Mouse (Mus musculus) central nervous system, embryonic 14 days (tissue): ENCODE results near the gene Arl4d. TPM values are rescaled to one million over a fixed set of nuclear protein-coding genes. Genes with fewer than 3 reads are reported as not detected.

Experiments used
- polyA plus RNA-seq: library from polyadenylated mRNA; depleted of rRNA; stranded (reverse); fragments of >200 nt; gene quantifications from 2 replicates; pipeline ENCODE4 v1.2.3, GENCODE M21; 2012; rRNA removed

Gene Arl4d
- 20.9 and 41.3 TPM in 2 replicates for polyA plus RNA-seq

GRCm38 (mm10) chr11:101664825-101665635 lies at the start of gene Arl4d:
Gene Arl4d, plus strand, starts transcription at chr11:101665541.

GRCm38 (mm10) chr11:101626995-101627856 lies 38.1 kb upstream of the Arl4d start, which contains the start of gene Rdm1:
Gene Rdm1, plus strand, starts transcription at chr11:101627195.

Other genes with a start within 250 kb of the Arl4d start
- 55.6 and 56.6 TPM in 2 replicates for gene Aarsd1, start 247.9 kb upstream of the Arl4d start, polyA plus RNA-seq
- 3.9 and 4.4 TPM in 2 replicates for gene Gm27029, start 240.7 kb upstream of the Arl4d start, polyA plus RNA-seq
- gene Rundc1, start 240.5 kb upstream of the Arl4d start, polyA plus RNA-seq, result 27.5 and 28.6 TPM in 2 replicates
- gene Ptges3l, start 240.2 kb upstream of the Arl4d start, polyA plus RNA-seq, result 3.3 and 7.2 TPM in 2 replicates
- 965 and 994 TPM in 2 replicates for gene Rpl27, start 223.2 kb upstream of the Arl4d start, polyA plus RNA-seq
- 5.3 and 8.1 TPM in 2 replicates for gene Ifi35, start 217.1 kb upstream of the Arl4d start, polyA plus RNA-seq
- gene Rnd2, start 200.5 kb upstream of the Arl4d start, polyA plus RNA-seq, result 141 and 209 TPM in 2 replicates
- 147 and 149 TPM in 2 replicates for gene Vat1, start 199.3 kb upstream of the Arl4d start, polyA plus RNA-seq
- 5.7 and 7.4 TPM in 2 replicates for gene Brca1, start 113.6 kb upstream of the Arl4d start, polyA plus RNA-seq
- gene Nbr1, start 113.4 kb upstream of the Arl4d start, polyA plus RNA-seq, result 99.6 and 115 TPM in 2 replicates
- gene Tmem106a, start 83.3 kb upstream of the Arl4d start, polyA plus RNA-seq, result 5.3 and 5.6 TPM in 2 replicates
- not detected in 2 replicates for gene Gm11634, start 66.3 kb upstream of the Arl4d start, polyA plus RNA-seq
- 20.6 and 22.5 TPM in 2 replicates for gene Rdm1, start 38.3 kb upstream of the Arl4d start, polyA plus RNA-seq
- 28.3 and 28.8 TPM in 2 replicates for gene Dhx8, start 67.4 kb downstream of the Arl4d start, polyA plus RNA-seq
- 9.6 and 15.7 TPM in 2 replicates for gene Etv4, start 119.8 kb downstream of the Arl4d start, polyA plus RNA-seq
- 0.43 and 2.9 TPM in 2 replicates for gene Meox1, start 228.8 kb downstream of the Arl4d start, polyA plus RNA-seq